Mouse (Mus musculus): Measurements from ENCODE around the gene Fgfr2. TPM values are rescaled to one million over a fixed set of nuclear protein-coding genes. Genes with fewer than 3 reads are reported as not detected.
A peak's percentile ranks its signal among the peaks of the same experiment; 100 is the strongest.

Fgfr2 gene
- polyA plus RNA-seq, 1 experiment from 2014 or later, result 121 TPM

- H3K4me1 ChIP-seq, result peaks cover 3% of the 10 kb centered on the region; the same call in 1 of the 2 replicates
- 24% methylated on average over 5 of the region's 5 CpGs for WGBS
- no peaks in the 10 kb centered on the region for H3K36me3 ChIP-seq
- H3K27ac ChIP-seq, result no peak overlapping the region
- H3K4me2 ChIP-seq (replicated peaks), result no peak overlapping the region
- no peak overlapping the region for H3K4me3 ChIP-seq
- H3K27me3 ChIP-seq, result no peaks in the 10 kb centered on the region
- no peak overlapping the region for H3K9ac ChIP-seq
- ATAC-seq (ENCODE audit: insufficient number of reproducible peaks, insufficient read depth, low FRiP score, low TSS enrichment), result no peak
- no peaks in the 10 kb centered on the region for H3K9me3 ChIP-seq
These were observed 648.1 kb downstream of the Fgfr2 start for GRCm38 (mm10) chr7:132475069-132475468.

GRCm38 (mm10) chr7:132471327-132471726, 651.8 kb downstream of the Fgfr2 start:
- H3K27me3 ChIP-seq, result no peaks in the 10 kb centered on the region
- H3K27ac ChIP-seq, result no peak overlapping the region
- ATAC-seq (ENCODE audit: insufficient number of reproducible peaks, insufficient read depth, low FRiP score, low TSS enrichment), result no peak
- H3K36me3 ChIP-seq, result no peaks in the 10 kb centered on the region
- WGBS, result 50% methylated on average over 3 of the region's 3 CpGs
- no peaks in the 10 kb centered on the region for H3K4me1 ChIP-seq
- H3K4me2 ChIP-seq (replicated peaks), result no peak overlapping the region
- no peak overlapping the region for H3K9ac ChIP-seq
- no peak overlapping the region for H3K4me3 ChIP-seq
- no peaks in the 10 kb centered on the region for H3K9me3 ChIP-seq

GRCm38 (mm10) chr7:132468391-132468790, 654.8 kb downstream of the Fgfr2 start:
- Histone ChIP-seq H3K4me2 (replicated peaks) (no peak overlapping the region), H3K9ac (no peak overlapping the region), H3K27ac (no peak overlapping the region), H3K27me3 (no peaks in the 10 kb centered on the region), H3K9me3 (no peaks in the 10 kb centered on the region), H3K4me1 (no peaks in the 10 kb centered on the region), H3K36me3 (no peaks in the 10 kb centered on the region), H3K4me3 (no peak overlapping the region)
- ATAC-seq (ENCODE audit: insufficient number of reproducible peaks, insufficient read depth, low FRiP score, low TSS enrichment), result no peak

GRCm38 (mm10) chr7:132465897-132466296, 657.3 kb downstream of the Fgfr2 start:
- no peak overlapping the region for H3K9ac ChIP-seq
- no peaks in the 10 kb centered on the region for H3K27me3 ChIP-seq
- no peaks in the 10 kb centered on the region for H3K9me3 ChIP-seq
- no peak overlapping the region for H3K4me2 ChIP-seq (replicated peaks)
- H3K4me3 ChIP-seq, result no peak overlapping the region
- no peak for ATAC-seq (ENCODE audit: insufficient number of reproducible peaks, insufficient read depth, low FRiP score, low TSS enrichment)
- no peaks in the 10 kb centered on the region for H3K4me1 ChIP-seq
- no peak overlapping the region for H3K27ac ChIP-seq
- WGBS, result 89% methylated on average over 5 of the region's 5 CpGs
- no peaks in the 10 kb centered on the region for H3K36me3 ChIP-seq

GRCm38 (mm10) chr7:132464894-132465293, 658.3 kb downstream of the Fgfr2 start:
- Histone ChIP-seq H3K9ac (no peak overlapping the region), H3K27ac (no peak overlapping the region), H3K4me2 (replicated peaks) (no peak overlapping the region), H3K4me1 (no peaks in the 10 kb centered on the region), H3K4me3 (no peak overlapping the region), H3K9me3 (no peaks in the 10 kb centered on the region), H3K36me3 (no peaks in the 10 kb centered on the region), H3K27me3 (no peaks in the 10 kb centered on the region)
- ATAC-seq (ENCODE audit: insufficient number of reproducible peaks, insufficient read depth, low FRiP score, low TSS enrichment), result no peak
- 83% methylated on average over 1 of the region's 1 CpGs for WGBS

- no peak for ATAC-seq (ENCODE audit: insufficient number of reproducible peaks, insufficient read depth, low FRiP score, low TSS enrichment)
- Histone ChIP-seq H3K36me3 (no peaks in the 10 kb centered on the region), H3K4me3 (no peak overlapping the region), H3K4me2 (replicated peaks) (no peak overlapping the region), H3K9me3 (0 out of 2 replicates have a peak, but pooled peaks cover 4% of the 10 kb centered on the region), H3K27ac (no peak overlapping the region), H3K27me3 (no peaks in the 10 kb centered on the region), H3K9ac (no peak overlapping the region), H3K4me1 (0 out of 2 replicates have a peak, but pooled peaks cover 4% of the 10 kb centered on the region)
- 52% methylated on average over 7 of the region's 7 CpGs for WGBS
These were observed 664.7 kb downstream of the Fgfr2 start for GRCm38 (mm10) chr7:132458493-132458892.

- Histone ChIP-seq H3K9ac (no peak overlapping the region), H3K27me3 (no peaks in the 10 kb centered on the region), H3K4me3 (no peak overlapping the region), H3K4me2 (replicated peaks) (no peak overlapping the region), H3K27ac (no peak overlapping the region), H3K36me3 (no peaks in the 10 kb centered on the region), H3K9me3 (0 out of 2 replicates have a peak, but pooled peaks cover 4% of the 10 kb centered on the region), H3K4me1 (0 out of 2 replicates have a peak, but pooled peaks cover 4% of the 10 kb centered on the region)
- WGBS, result 55% methylated on average over 11 of the region's 11 CpGs
- no peak for ATAC-seq (ENCODE audit: insufficient number of reproducible peaks, insufficient read depth, low FRiP score, low TSS enrichment)
These were observed 668.0 kb downstream of the Fgfr2 start for GRCm38 (mm10) chr7:132455071-132455720.

GRCm38 (mm10) chr7:132449891-132450735, 673.0 kb downstream of the Fgfr2 start:
- Histone ChIP-seq H3K9ac (no peak overlapping the region), H3K4me2 (replicated peaks) (no peak overlapping the region), H3K27ac (no peak overlapping the region), H3K4me1 (no peaks in the 10 kb centered on the region), H3K36me3 (no peaks in the 10 kb centered on the region), H3K4me3 (no peak overlapping the region), H3K9me3 (0 out of 2 replicates have a peak, but pooled peaks cover 4% of the 10 kb centered on the region), H3K27me3 (no peaks in the 10 kb centered on the region)
- WGBS, result 74% methylated on average over 6 of the region's 6 CpGs
- ATAC-seq (ENCODE audit: insufficient number of reproducible peaks, insufficient read depth, low FRiP score, low TSS enrichment), result no peak

GRCm38 (mm10) chr7:132448511-132449154, 674.5 kb downstream of the Fgfr2 start:
- ATAC-seq (ENCODE audit: insufficient number of reproducible peaks, insufficient read depth, low FRiP score, low TSS enrichment), result no peak
- Histone ChIP-seq H3K27me3 (no peaks in the 10 kb centered on the region), H3K9ac (no peak overlapping the region), H3K4me2 (replicated peaks) (no peak overlapping the region), H3K36me3 (no peaks in the 10 kb centered on the region), H3K27ac (no peak overlapping the region), H3K4me3 (no peak overlapping the region), H3K4me1 (peaks cover 3% of the 10 kb centered on the region; the same call in 1 of the 2 replicates), H3K9me3 (no peaks in the 10 kb centered on the region)
- 55% methylated on average over 4 of the region's 4 CpGs for WGBS

- H3K9me3 ChIP-seq, result no peaks in the 10 kb centered on the region
- 77% methylated on average over 5 of the region's 5 CpGs for WGBS
- no peak for ATAC-seq (ENCODE audit: insufficient number of reproducible peaks, insufficient read depth, low FRiP score, low TSS enrichment)
These were observed 675.6 kb downstream of the Fgfr2 start for GRCm38 (mm10) chr7:132447558-132447957.

GRCm38 (mm10) chr7:132446841-132447240, 676.3 kb downstream of the Fgfr2 start:
- no peak overlapping the region for H3K4me3 ChIP-seq
- no peaks in the 10 kb centered on the region for H3K27me3 ChIP-seq
- H3K4me1 ChIP-seq, result peaks cover 3% of the 10 kb centered on the region; the same call in 1 of the 2 replicates
- ATAC-seq (ENCODE audit: insufficient number of reproducible peaks, insufficient read depth, low FRiP score, low TSS enrichment), result no peak
- no peaks in the 10 kb centered on the region for H3K9me3 ChIP-seq
- no peak overlapping the region for H3K27ac ChIP-seq
- no peak overlapping the region for H3K4me2 ChIP-seq (replicated peaks)
- H3K36me3 ChIP-seq, result no peaks in the 10 kb centered on the region
- 78% methylated on average over 5 of the region's 5 CpGs for WGBS
- H3K9ac ChIP-seq, result no peak overlapping the region

More at GRCm38 (mm10) chr7:132447558-132447957, 675.6 kb downstream of the Fgfr2 start:
- Histone ChIP-seq H3K27ac (0 out of 2 replicates have a peak overlapping the region, but pooled peaks have one; percentile 20), H3K27me3 (no peaks in the 10 kb centered on the region), H3K36me3 (no peaks in the 10 kb centered on the region), H3K9ac (no peak overlapping the region), H3K4me2 (replicated peaks) (no peak overlapping the region), H3K4me3 (no peak overlapping the region), H3K4me1 (peaks cover 3% of the 10 kb centered on the region; the same call in 1 of the 2 replicates)

Measured in embryonic facial prominence, embryonic 12.5 days (tissue).